Mouse (Mus musculus) erythroblast, embryonic 14.5 days (primary cell): Measurements from ENCODE around the gene Gm49721.
"Not testable (repeated sequence)": the region's sequence is repeated elsewhere in the genome, so short reads cannot be mapped to it uniquely, and the experiment has no call there.

Experiments used
- GATA1 ChIP-seq: IDR thresholded peaks from 2 replicates; pipeline ENCODE4 v1.6.1; 2012; ENCODE audit warnings: low read length, inconsistent platforms, mixed read lengths
- TAL1 ChIP-seq: IDR thresholded peaks from 3 replicates; pipeline ENCODE4 v1.6.1; 2012; ENCODE audit warnings: low read length, inconsistent platforms, mixed read lengths

GRCm38 (mm10) chr17:7085469-7086168 is 106.9 kb downstream of the Gm49721 start:
- TF ChIP-seq TAL1, GATA1: not testable (repeated sequence)
